Mouse (Mus musculus) liver, embryonic 14.5 days (tissue): ENCODE measurements around the gene Kcp.

Source experiments
- CTCF ChIP-seq: IDR thresholded peaks from 2 replicates; pipeline ENCODE4 v1.5.1; 2016; ENCODE audit warnings: antibody characterized with exemption, low read depth, control low read depth
- EP300 ChIP-seq: IDR thresholded peaks from 2 replicates; pipeline ENCODE4 v1.6.1; 2016; ENCODE audit warnings: antibody characterized with exemption, low read depth

DNA sequence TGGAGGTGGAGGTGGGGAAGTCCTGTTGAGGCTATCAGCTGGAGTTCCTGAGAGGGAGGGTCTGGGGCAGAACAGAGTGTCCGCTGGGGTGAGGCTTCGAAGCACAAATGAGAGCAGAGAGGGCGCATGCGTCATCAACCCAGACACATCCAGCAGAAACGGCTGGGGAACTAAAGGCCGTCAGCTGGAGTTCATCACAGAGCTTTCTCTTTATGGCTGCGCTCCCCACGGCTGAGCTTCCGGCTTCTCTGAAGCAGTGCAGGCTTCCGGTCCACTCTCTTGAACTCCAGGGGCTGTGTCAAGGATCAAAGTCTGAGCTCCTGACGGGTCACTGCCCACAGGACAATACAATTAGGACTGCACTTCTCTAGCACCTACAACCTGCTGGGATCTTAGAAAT lies 5.5 kb upstream of the Kcp start:
- TF ChIP-seq CTCF (no peak), EP300 (no peak)
